Mouse (Mus musculus) limb, embryonic 14.5 days (tissue): ENCODE measurements around the gene Gramd2. TPM values are rescaled to one million over a fixed set of nuclear protein-coding genes. Genes with fewer than 3 reads are reported as not detected.
A peak's percentile ranks its signal among the peaks of the same experiment; 100 is the strongest.

Experiments
- ATAC-seq: fragments of 200-750 bp; cut with Nextera tagmentation; 2 replicates; pipeline ENCODE4 v1.8.0; 2017; ENCODE audit warnings: low read depth, moderate number of reproducible peaks, moderate TSS enrichment; ENCODE audit not compliant: low FRiP score
- DNase-seq: peaks from one replicate; pipeline ENCODE4 v3.0.0-alpha.2; 2015; ENCODE audit warnings: low spot score
- H3K27ac ChIP-seq: fragments of 300-500 bp; sonication (generic); replicated peaks from 2 replicates; pipeline ENCODE4 v1.5.1; 2014; ENCODE audit warnings: low read depth, mild to moderate bottlenecking, low read length, moderate library complexity, mixed read lengths
- H3K27me3 ChIP-seq: fragments of 300-500 bp; sonication (generic); 2 replicates; pipeline ENCODE4 v1.6.1; 2014; ENCODE audit warnings: low read length, mixed read lengths; ENCODE audit not compliant: control insufficient read depth, insufficient read depth
- H3K36me3 ChIP-seq: fragments of 300-500 bp; sonication (generic); 2 replicates; pipeline ENCODE4 v1.6.1; 2014; ENCODE audit warnings: mild to moderate bottlenecking, low read length, moderate library complexity, mixed read lengths; ENCODE audit not compliant: control insufficient read depth, insufficient read depth
- H3K4me1 ChIP-seq: fragments of 300-500 bp; sonication (generic); 2 replicates; pipeline ENCODE4 v1.6.1; 2014; ENCODE audit warnings: antibody characterized with exemption, low read length, mixed read lengths; ENCODE audit not compliant: control insufficient read depth, insufficient read depth
- H3K4me2 ChIP-seq: fragments of 300-500 bp; sonication (generic); replicated peaks from 2 replicates; pipeline ENCODE4 v1.6.1; 2014; ENCODE audit warnings: low read depth, mild to moderate bottlenecking, low read length, moderate library complexity; ENCODE audit not compliant: severe bottlenecking
- H3K4me3 ChIP-seq: fragments of 300-500 bp; sonication (generic); replicated peaks from 2 replicates; pipeline ENCODE4 v1.5.1; 2014; ENCODE audit warnings: low read length
- H3K9ac ChIP-seq: fragments of 300-500 bp; sonication (generic); 2 replicates; pipeline ENCODE4 v1.6.1; 2014; ENCODE audit warnings: mild to moderate bottlenecking, low read depth, low read length, moderate library complexity; ENCODE audit not compliant: severe bottlenecking
- H3K9me3 ChIP-seq: fragments of 300-500 bp; sonication (generic); 2 replicates; pipeline ENCODE4 v1.6.1; 2016; ENCODE audit warnings: low read length; ENCODE audit not compliant: control insufficient read depth
- POLR2A ChIP-seq: fragments of 200-500 bp; IDR thresholded peaks from 2 replicates; pipeline ENCODE4 v1.8.0; 2012; ENCODE audit warnings: inconsistent platforms, mild to moderate bottlenecking, moderate library complexity, borderline replicate concordance; ENCODE audit not compliant: insufficient read depth, insufficient read length; ENCODE audit errors: extremely low read depth
- WGBS: fragments of 180-500 bp; shearing (Covaris S2); extraction: QIAGEN DNeasy Blood & Tissue Kit; methylation state at CpG from one replicate; pipeline ENCODE4 v1.1.7; 2014; 5-methylcytosine and 5-hydroxymethylcytosine counted together
- polyA plus RNA-seq, 2 experiments: library from polyadenylated mRNA; depleted of rRNA in 1 of 2; stranded (reverse) in 1 of 2; unstranded in 1 of 2; fragments of >200 nt; fragmentation: Nextera tagmentation in 1 of 2; extraction: Ambion mirVana in 1 of 2; gene quantifications; 2 replicates each; pipeline versions ENCODE4 v1.2.1 to v1.2.3; 2012 to 2014

The Gramd2 gene
- polyA plus RNA-seq, 2 experiments = 3.1 to 10.5 TPM

GRCm38 (mm10) chr9:59669172-59669571 is 10.8 kb upstream of the Gramd2 start:
- no peak overlapping the region for H3K9ac ChIP-seq
- no peak overlapping the region for H3K4me3 ChIP-seq
- H3K4me2 ChIP-seq = no peak overlapping the region
- 0 out of 2 replicates have a peak, but pooled peaks have one; percentile 5 for ATAC-seq
- H3K4me1 ChIP-seq = no peaks in the 10 kb centered on the region
- no peaks in the 10 kb centered on the region for H3K27me3 ChIP-seq
- no peaks in the 10 kb centered on the region for H3K9me3 ChIP-seq
- DNase-seq = no peak
- H3K36me3 ChIP-seq = peaks cover 99% of the 10 kb centered on the region
- WGBS = 82% methylated on average over 4 of the region's 4 CpGs
- TF ChIP-seq POLR2A = no peak
- no peak overlapping the region for H3K27ac ChIP-seq

- ATAC-seq (no peak), DNase-seq (no peak)
- no peak for TF ChIP-seq POLR2A
- Histone ChIP-seq H3K4me2 (no peak overlapping the region), H3K27me3 (no peaks in the 10 kb centered on the region), H3K27ac (no peak overlapping the region), H3K9me3 (no peaks in the 10 kb centered on the region), H3K4me1 (no peaks in the 10 kb centered on the region), H3K9ac (no peak overlapping the region), H3K4me3 (no peak overlapping the region), H3K36me3 (peaks cover 99% of the 10 kb centered on the region)
- 77% methylated on average over 12 of the region's 12 CpGs for WGBS
Observed at GRCm38 (mm10) chr9:59672195-59672894, 7.6 kb upstream of the Gramd2 start.

GRCm38 (mm10) chr9:59673427-59673826 is 6.5 kb upstream of the Gramd2 start:
- Histone ChIP-seq H3K4me2 (no peak overlapping the region), H3K27ac (no peak overlapping the region), H3K9ac (no peak overlapping the region), H3K27me3 (no peaks in the 10 kb centered on the region), H3K4me1 (no peaks in the 10 kb centered on the region), H3K36me3 (peaks cover 99% of the 10 kb centered on the region), H3K4me3 (no peak overlapping the region), H3K9me3 (no peaks in the 10 kb centered on the region)
- WGBS = 54% methylated on average over 2 of the region's 2 CpGs
- TF ChIP-seq POLR2A = no peak
- ATAC-seq (no peak), DNase-seq (no peak)

- no peak for TF ChIP-seq POLR2A
- no peak overlapping the region for H3K4me3 ChIP-seq
- ATAC-seq (no peak), DNase-seq (no peak)
- WGBS = 92% methylated on average over 14 of the region's 14 CpGs
- peaks cover 6% of the 10 kb centered on the region; the same call in 1 of the 2 replicates for H3K27me3 ChIP-seq
- H3K9ac ChIP-seq = no peak overlapping the region
- peaks cover 87% of the 10 kb centered on the region for H3K36me3 ChIP-seq
- peaks cover 7% of the 10 kb centered on the region; the same call in 1 of the 2 replicates for H3K4me1 ChIP-seq
- H3K4me2 ChIP-seq = no peak overlapping the region
- H3K27ac ChIP-seq = no peak overlapping the region
- H3K9me3 ChIP-seq = no peaks in the 10 kb centered on the region
Observed at GRCm38 (mm10) chr9:59675598-59675997, 4.3 kb upstream of the Gramd2 start.

GRCm38 (mm10) chr9:59678313-59678712 is 1.6 kb upstream of the Gramd2 start:
- TF ChIP-seq POLR2A = no peak
- no peak for ATAC-seq
- peaks cover 9% of the 10 kb centered on the region; the same call in 1 of the 2 replicates for H3K27me3 ChIP-seq
- H3K9me3 ChIP-seq = no peaks in the 10 kb centered on the region
- no peak overlapping the region for H3K27ac ChIP-seq
- H3K4me2 ChIP-seq = no peak overlapping the region
- no peak overlapping the region for H3K4me3 ChIP-seq
- DNase-seq = peak; percentile 38
- H3K36me3 ChIP-seq = peaks cover 59% of the 10 kb centered on the region
- H3K4me1 ChIP-seq = peaks cover 7% of the 10 kb centered on the region; the same call in 1 of the 2 replicates
- no peak overlapping the region for H3K9ac ChIP-seq
- WGBS = 21% methylated on average over 1 of the region's 1 CpGs
